Mouse (Mus musculus) hindbrain, embryonic 14.5 days (tissue): ENCODE measurements at regions not wholly inside any gene's neighbourhood (a gene's known extent, or its start where the extent isn't known, plus 50 kb on each side); places are given as distances from the start of the nearest gene placed in this dataset.

Experiments
- ATAC-seq: fragments of 200-750 bp; cut with Nextera tagmentation; 2 replicates; pipeline ENCODE4 v1.8.0; 2017; ENCODE audit warnings: moderate number of reproducible peaks, mild to moderate bottlenecking, moderate TSS enrichment, moderate library complexity; ENCODE audit not compliant: low FRiP score
- DNase-seq: peaks from one replicate; pipeline ENCODE4 v3.0.0-alpha.2; 2015; ENCODE audit warnings: low spot score
- H3K27ac ChIP-seq: fragments of 300-500 bp; sonication (generic); 2 replicates; pipeline ENCODE4 v1.5.1; 2014; ENCODE audit warnings: mild to moderate bottlenecking, moderate library complexity
- H3K27me3 ChIP-seq: fragments of 300-500 bp; sonication (generic); 2 replicates; pipeline ENCODE4 v1.6.1; 2014; ENCODE audit warnings: mild to moderate bottlenecking, low read length, mixed read lengths; ENCODE audit not compliant: control insufficient read depth, insufficient read depth
- H3K36me3 ChIP-seq: fragments of 300-500 bp; sonication (generic); replicated peaks from 2 replicates; pipeline ENCODE4 v1.6.1; 2014; ENCODE audit not compliant: control insufficient read depth, insufficient read depth
- H3K4me1 ChIP-seq: fragments of 300-500 bp; sonication (generic); replicated peaks from 2 replicates; pipeline ENCODE4 v1.6.1; 2014; ENCODE audit warnings: antibody characterized with exemption, low read length, mixed read lengths; ENCODE audit not compliant: control insufficient read depth, insufficient read depth
- H3K4me2 ChIP-seq: fragments of 300-500 bp; sonication (generic); replicated peaks from 2 replicates; pipeline ENCODE4 v1.6.1; 2014; ENCODE audit warnings: mild to moderate bottlenecking, moderate library complexity
- H3K4me3 ChIP-seq: fragments of 300-500 bp; sonication (generic); replicated peaks from 2 replicates; pipeline ENCODE4 v1.5.1; 2014; ENCODE audit warnings: mild to moderate bottlenecking, low read length
- H3K9ac ChIP-seq: fragments of 300-500 bp; sonication (generic); 2 replicates; pipeline ENCODE4 v1.6.1; 2014
- H3K9me3 ChIP-seq: fragments of 300-500 bp; sonication (generic); 2 replicates; pipeline ENCODE4 v1.6.1; 2016; ENCODE audit warnings: low read length; ENCODE audit not compliant: control insufficient read depth
- WGBS: fragments of 180-500 bp; shearing (Covaris S2); extraction: QIAGEN DNeasy Blood & Tissue Kit; methylation state at CpG from one replicate; pipeline ENCODE4 v1.1.7; 2014; 5-methylcytosine and 5-hydroxymethylcytosine counted together

- DNase-seq: peak; percentile 34
- H3K27ac ChIP-seq: no peak overlapping the region; the same call in 1 of the 2 replicates
- WGBS: 45% methylated on average over 7 of the region's 7 CpGs
Observed at GRCm38 (mm10) chr3:41195113-41195975, 112.5 kb upstream of the Pgrmc2 start.

DNA sequence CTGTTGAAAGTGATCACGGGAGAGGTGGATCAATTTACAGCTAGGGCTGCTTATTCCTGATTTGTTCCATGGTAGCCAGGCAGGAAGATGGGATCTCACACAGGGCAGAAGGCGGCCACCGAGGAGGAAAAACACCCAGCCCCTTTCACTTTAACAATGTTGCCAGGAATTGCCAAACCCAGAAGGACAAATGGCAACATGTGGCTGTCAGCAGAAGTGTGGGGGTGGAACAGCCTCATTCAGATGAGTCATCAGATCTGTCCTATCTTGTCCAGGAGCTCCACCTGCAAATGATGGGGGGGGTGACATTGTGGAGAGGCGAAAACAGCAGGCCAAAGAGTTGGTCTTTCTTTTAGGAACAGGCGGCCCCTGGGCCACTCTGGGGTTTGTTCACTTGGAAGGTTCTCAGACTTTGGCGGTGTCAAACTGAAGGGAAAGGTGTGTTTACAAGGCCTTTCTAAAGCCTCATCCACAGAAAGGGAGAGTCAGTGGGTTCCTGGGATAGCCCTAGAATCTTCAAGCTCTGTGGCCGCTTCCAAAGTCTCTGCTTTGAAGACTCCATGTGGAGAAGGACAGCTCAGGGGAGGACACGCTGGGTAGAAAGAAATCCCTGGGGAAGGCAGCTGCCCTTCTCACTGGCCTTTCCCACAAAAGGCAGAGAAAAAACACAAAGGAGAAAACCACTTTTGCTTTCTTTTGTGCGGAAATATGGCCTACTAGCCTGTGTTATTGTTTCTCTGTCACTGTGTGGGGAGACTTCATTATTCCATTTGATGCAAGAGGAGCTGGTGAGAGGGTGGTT lies 111.7 kb upstream of the Pgrmc2 start:
- DNase-seq: no peak
- no peak overlapping the region for H3K4me3 ChIP-seq
- H3K9me3 ChIP-seq: no peaks in the 10 kb centered on the region
- H3K36me3 ChIP-seq: no peaks in the 10 kb centered on the region
- no peak overlapping the region for H3K4me2 ChIP-seq
- H3K27ac ChIP-seq: no peak overlapping the region; the same call in 1 of the 2 replicates
- no peaks in the 10 kb centered on the region for H3K27me3 ChIP-seq
- WGBS: 67% methylated on average over 9 of the region's 9 CpGs
- peaks cover 6% of the 10 kb centered on the region; the same call in 1 of the 2 replicates for H3K4me1 ChIP-seq
- no peak for ATAC-seq
- no peak overlapping the region for H3K9ac ChIP-seq

More at GRCm38 (mm10) chr3:41195113-41195975, 112.5 kb upstream of the Pgrmc2 start:
- Histone ChIP-seq H3K4me3 (no peak overlapping the region), H3K27me3 (no peaks in the 10 kb centered on the region), H3K4me2 (no peak overlapping the region), H3K4me1 (peaks cover 6% of the 10 kb centered on the region; the same call in 1 of the 2 replicates), H3K9ac (no peak overlapping the region), H3K36me3 (no peaks in the 10 kb centered on the region), H3K9me3 (no peaks in the 10 kb centered on the region)
- ATAC-seq: peak; percentile 68

DNA sequence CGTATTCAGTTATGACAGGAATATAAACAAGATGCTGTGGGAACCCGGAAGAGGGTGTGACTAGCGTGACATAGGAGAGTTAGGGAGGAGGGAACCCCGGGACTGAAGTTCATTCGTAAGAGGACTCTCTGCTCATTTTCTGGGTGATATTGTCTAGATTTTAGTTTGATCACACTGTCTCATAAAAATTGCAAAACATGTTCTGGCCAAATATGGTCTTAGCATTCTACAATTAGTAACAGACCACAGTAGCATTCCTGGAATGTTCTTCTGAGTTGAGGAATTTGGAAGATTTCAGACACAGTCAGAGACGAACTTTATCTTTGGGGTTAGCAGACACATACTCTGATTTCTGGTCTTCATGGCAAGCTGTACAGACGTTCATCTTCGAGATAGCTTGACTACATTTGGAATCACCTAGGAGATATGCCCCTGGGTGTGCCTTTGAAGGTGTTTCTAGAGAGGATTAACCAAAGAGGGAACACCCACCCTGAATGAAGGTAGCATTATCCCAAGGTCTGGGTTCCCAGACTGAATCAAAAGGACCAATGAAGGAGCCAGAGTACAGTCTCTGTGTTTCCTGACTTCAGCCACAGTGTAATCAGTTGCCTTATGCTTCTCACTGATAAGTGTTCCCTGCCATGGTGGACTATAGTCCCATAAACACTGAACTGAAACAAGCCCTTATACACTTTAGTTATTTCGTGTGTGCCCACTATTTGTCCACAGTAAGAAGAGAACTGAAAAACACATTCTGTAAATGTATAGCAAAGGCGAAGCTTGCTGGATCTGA lies 102.7 kb upstream of the Pgrmc2 start:
- DNase-seq (no peak), ATAC-seq (no peak)
- no peaks in the 10 kb centered on the region for H3K36me3 ChIP-seq
- 90% methylated on average over 10 of the region's 10 CpGs for WGBS
- H3K27ac ChIP-seq: no peak overlapping the region
- no peak overlapping the region for H3K4me3 ChIP-seq
- no peaks in the 10 kb centered on the region for H3K27me3 ChIP-seq
- peaks cover 9% of the 10 kb centered on the region; the same call in 1 of the 2 replicates for H3K4me1 ChIP-seq
- no peak overlapping the region for H3K4me2 ChIP-seq
- no peak overlapping the region for H3K9ac ChIP-seq
- no peaks in the 10 kb centered on the region for H3K9me3 ChIP-seq

DNA sequence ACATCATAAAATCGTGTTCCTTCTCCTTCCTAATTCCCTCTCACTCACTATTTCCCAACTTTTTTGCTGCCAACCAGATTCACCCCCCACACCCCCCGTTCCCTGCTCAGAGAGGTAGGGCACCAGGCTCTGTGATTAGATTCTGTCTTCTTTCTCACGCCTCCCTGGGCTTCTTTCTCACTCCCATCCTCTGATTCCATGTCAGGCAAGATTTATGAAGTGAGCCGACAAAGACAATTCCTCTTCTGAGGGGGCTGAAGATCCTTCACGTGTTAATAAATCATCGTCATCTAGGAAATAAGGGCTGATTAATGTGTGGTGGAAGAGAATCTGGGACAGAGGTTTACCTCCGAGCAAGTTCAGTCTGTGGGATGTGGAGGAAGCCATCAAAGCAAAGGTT lies 101.5 kb upstream of the Pgrmc2 start:
- Histone ChIP-seq H3K9ac (no peak overlapping the region), H3K27me3 (no peaks in the 10 kb centered on the region), H3K27ac (no peak overlapping the region), H3K9me3 (no peaks in the 10 kb centered on the region), H3K4me1 (peaks cover 9% of the 10 kb centered on the region; the same call in 1 of the 2 replicates), H3K4me2 (no peak overlapping the region), H3K4me3 (no peak overlapping the region), H3K36me3 (no peaks in the 10 kb centered on the region)
- ATAC-seq (no peak), DNase-seq (no peak)
- WGBS: 63% methylated on average over 7 of the region's 7 CpGs

DNA sequence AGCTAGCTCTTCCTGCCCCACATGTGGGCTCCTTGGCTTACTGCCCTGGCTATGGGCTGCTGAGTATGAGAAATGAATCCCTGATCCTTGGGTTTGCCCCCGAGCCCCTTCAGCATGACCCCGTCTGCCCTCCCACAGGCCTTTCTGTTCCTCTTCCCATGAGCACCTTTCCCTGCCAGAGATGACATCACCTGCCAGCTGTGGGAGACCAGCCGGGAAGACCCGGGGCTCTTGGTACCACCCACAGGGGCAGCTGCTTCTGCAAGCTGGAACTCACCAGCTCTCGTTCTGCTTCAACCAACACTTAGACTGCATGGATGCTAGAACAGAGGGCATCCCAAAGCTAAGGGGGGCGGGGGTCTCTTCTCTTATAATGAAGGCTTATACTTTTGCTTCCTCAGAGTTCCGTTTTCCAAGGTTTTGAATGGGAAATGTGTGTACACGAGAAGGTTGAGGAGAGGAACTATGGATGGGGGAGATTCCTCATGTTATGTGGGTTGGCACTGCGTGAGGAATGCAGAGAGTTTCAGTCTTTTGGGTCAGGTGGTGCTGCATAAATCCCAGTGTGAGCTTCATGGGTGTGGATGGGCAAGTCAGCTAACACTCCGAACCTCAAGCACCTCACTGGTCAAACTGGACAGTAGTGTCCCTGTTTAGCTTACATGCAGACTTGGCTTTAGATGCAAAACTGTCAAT lies 100.2 kb upstream of the Pgrmc2 start:
- Histone ChIP-seq H3K27ac (no peak overlapping the region), H3K9ac (no peak overlapping the region), H3K27me3 (no peaks in the 10 kb centered on the region), H3K4me2 (no peak overlapping the region), H3K4me3 (no peak overlapping the region), H3K9me3 (no peaks in the 10 kb centered on the region), H3K36me3 (no peaks in the 10 kb centered on the region), H3K4me1 (peaks cover 9% of the 10 kb centered on the region; the same call in 1 of the 2 replicates)
- 71% methylated on average over 10 of the region's 10 CpGs for WGBS
- DNase-seq (no peak), ATAC-seq (peak; percentile 12; the same call in 1 of the 2 replicates)

GRCm38 (mm10) chr3:41182036-41182899 lies 99.4 kb upstream of the Pgrmc2 start:
- Histone ChIP-seq H3K4me3 (no peak overlapping the region), H3K36me3 (no peaks in the 10 kb centered on the region), H3K9ac (no peak overlapping the region), H3K27me3 (no peaks in the 10 kb centered on the region), H3K27ac (no peak overlapping the region), H3K4me2 (peak overlapping the region; percentile 20; the same call in 1 of the 2 replicates), H3K9me3 (no peaks in the 10 kb centered on the region), H3K4me1 (peaks cover 9% of the 10 kb centered on the region; the same call in 1 of the 2 replicates)
- peak; percentile 91 for DNase-seq
- WGBS: 59% methylated on average over 15 of the region's 15 CpGs
- peak; percentile 92 for ATAC-seq

- ATAC-seq (no peak), DNase-seq (no peak)
- Histone ChIP-seq H3K27me3 (no peaks in the 10 kb centered on the region), H3K4me3 (no peak overlapping the region), H3K36me3 (no peaks in the 10 kb centered on the region), H3K27ac (no peak overlapping the region), H3K9ac (no peak overlapping the region), H3K9me3 (no peaks in the 10 kb centered on the region), H3K4me2 (no peak overlapping the region), H3K4me1 (peaks cover 9% of the 10 kb centered on the region; the same call in 1 of the 2 replicates)
- 89% methylated on average over 11 of the region's 11 CpGs for WGBS
Observed at GRCm38 (mm10) chr3:41181438-41181837, 98.6 kb upstream of the Pgrmc2 start.

GRCm38 (mm10) chr3:41180911-41181310 lies 98.1 kb upstream of the Pgrmc2 start:
- no peaks in the 10 kb centered on the region for H3K9me3 ChIP-seq
- 85% methylated on average over 7 of the region's 7 CpGs for WGBS
- H3K27me3 ChIP-seq: no peaks in the 10 kb centered on the region
- no peaks in the 10 kb centered on the region for H3K36me3 ChIP-seq
- no peak overlapping the region for H3K27ac ChIP-seq
- peaks cover 9% of the 10 kb centered on the region; the same call in 1 of the 2 replicates for H3K4me1 ChIP-seq
- DNase-seq (no peak), ATAC-seq (no peak)
- no peak overlapping the region for H3K4me2 ChIP-seq
- no peak overlapping the region for H3K4me3 ChIP-seq
- no peak overlapping the region for H3K9ac ChIP-seq
